Mouse (Mus musculus): Measurements from ENCODE around the gene Col6a6.

DNA sequence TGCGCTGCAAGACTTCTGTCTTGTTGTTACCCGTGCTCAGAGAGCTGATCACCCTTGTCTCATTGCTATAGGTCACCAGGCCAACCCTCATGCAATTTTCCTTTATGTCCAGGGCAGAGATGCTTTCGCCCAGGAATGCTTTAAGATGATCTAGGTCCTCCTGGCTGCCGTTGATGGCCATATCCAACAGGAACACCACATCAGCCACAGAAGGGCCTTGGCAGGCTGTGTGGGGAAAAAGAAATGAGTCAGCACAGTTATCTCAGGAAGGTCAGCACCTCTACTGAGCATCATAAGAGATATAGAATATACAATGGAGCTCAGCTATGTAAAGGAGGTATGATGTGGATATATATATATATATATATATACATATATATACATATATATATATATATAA, 43.9 kb downstream of the Col6a6 start:
- TF ChIP-seq HCFC1 (IDR thresholded peaks at IDR 0.05; ENCODE audit: low read depth, low read length) (no peak), MAX (IDR thresholded peaks at IDR 0.05; ENCODE audit: low read length) (no peak), CTCF (IDR thresholded peaks at IDR 0.05 in 2 of 3, conservative IDR thresholded peaks at IDR 0.05 in 1 of 3; ENCODE audit: control insufficient read depth in 1 of 3, insufficient read depth in 1 of 3, low read depth in 2 of 3, low read length in 3 of 3, poor library complexity in 1 of 3, severe bottlenecking in 1 of 3) (no peak), ZC3H11A (IDR thresholded peaks at IDR 0.05; ENCODE audit: low read depth, low read length) (no peak), USF2 (IDR thresholded peaks at IDR 0.05; ENCODE audit: borderline replicate concordance in 1 of 2, insufficient read depth in 1 of 2, low read depth in 1 of 2, low read length in 2 of 2) (no peak)
